Mouse (Mus musculus) kidney, adult 2 months (tissue): ENCODE results near the gene Ttll11. TPM values are rescaled to one million over a fixed set of nuclear protein-coding genes. Genes with fewer than 3 reads are reported as not detected.

Experiments used
- DNase-seq: peaks from one replicate; pipeline ENCODE4 v3.0.0; 2021
- H3K27ac ChIP-seq: fragments of 200-500 bp; 2 replicates; pipeline ENCODE4 v1.5.1; 2012; ENCODE audit warnings: low read depth, low read length, control low read depth, inconsistent platforms; ENCODE audit not compliant: insufficient read depth
- H3K27me3 ChIP-seq: fragments of 200-500 bp; replicated peaks from 2 replicates; pipeline ENCODE4 v1.6.1; 2012; ENCODE audit warnings: mild to moderate bottlenecking, moderate library complexity, low read length, inconsistent platforms; ENCODE audit not compliant: control insufficient read depth, insufficient read depth
- H3K36me3 ChIP-seq: fragments of 200-500 bp; 2 replicates; pipeline ENCODE4 v1.6.1; 2012; ENCODE audit warnings: mild to moderate bottlenecking, moderate library complexity, low read length, inconsistent platforms; ENCODE audit not compliant: control insufficient read depth, insufficient read depth
- H3K4me1 ChIP-seq: fragments of 200-500 bp; 2 replicates; pipeline ENCODE4 v1.6.1; 2011; ENCODE audit warnings: low read length; ENCODE audit not compliant: control insufficient read depth, insufficient read depth
- H3K4me3 ChIP-seq: fragments of 200-500 bp; 2 replicates; pipeline ENCODE4 v1.5.1; 2011; ENCODE audit warnings: mild to moderate bottlenecking, low read depth, low read length, control low read depth; ENCODE audit not compliant: insufficient read depth
- CTCF ChIP-seq: fragments of 200-500 bp; conservative IDR thresholded peaks from 2 replicates; pipeline ENCODE4 v1.5.1; 2011; ENCODE audit warnings: low read depth, mild to moderate bottlenecking, control low read depth, low read length, moderate library complexity, mixed read lengths; ENCODE audit not compliant: insufficient read depth, insufficient read length
- POLR2A ChIP-seq: fragments of 200-500 bp; IDR thresholded peaks from one replicate; pipeline ENCODE4 v1.6.1; 2011; ENCODE audit warnings: low read depth, low read length, control low read depth
- WGBS: fragments of 180-500 bp; shearing (Covaris S2); methylation state at CpG from one replicate; pipeline ENCODE4 v1.1.7; 2018; 5-methylcytosine and 5-hydroxymethylcytosine counted together
- polyA plus RNA-seq: library from polyadenylated mRNA; depleted of rRNA; stranded (reverse); fragments of >200 nt; gene quantifications from 2 replicates; pipeline ENCODE4 v1.2.3, GENCODE M21; 2012

Ttll11 gene
- polyA plus RNA-seq, 1 experiment, result 0.41 TPM

GRCm38 (mm10) chr2:35803095-35803494 lies 176.6 kb downstream of the Ttll11 start:
- TF ChIP-seq POLR2A, result no peak
- TF ChIP-seq CTCF, result no peak
- 84% methylated on average over 11 of the region's 11 CpGs for WGBS
- H3K36me3 ChIP-seq, result no peaks in the 10 kb centered on the region
- no peak overlapping the region for H3K27ac ChIP-seq
- no peaks in the 10 kb centered on the region for H3K27me3 ChIP-seq
- no peak overlapping the region for H3K4me3 ChIP-seq
- H3K4me1 ChIP-seq, result no peaks in the 10 kb centered on the region
- DNase-seq, result no peak

DNA sequence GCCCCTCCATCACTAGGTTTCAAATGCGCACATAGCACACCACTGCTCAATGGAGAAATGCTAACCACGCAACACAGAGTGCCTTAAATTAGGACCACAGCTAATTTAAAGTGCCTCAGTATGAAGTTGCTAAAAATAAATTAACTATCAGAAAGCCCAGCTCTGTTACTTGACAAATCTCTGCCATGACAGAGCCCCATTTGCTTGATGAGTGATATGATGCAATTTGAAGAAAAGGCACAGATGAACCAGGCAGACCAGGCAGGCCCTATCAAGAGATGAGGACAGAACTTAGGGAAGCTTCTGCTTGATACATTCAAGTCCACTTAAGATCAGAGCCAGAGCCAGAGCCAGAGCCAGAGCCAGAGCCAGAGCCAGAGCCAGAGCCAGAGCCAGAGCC lies 178.0 kb downstream of the Ttll11 start:
- 100% methylated on average over 2 of the region's 2 CpGs for WGBS
- DNase-seq, result no peak
- H3K27me3 ChIP-seq, result no peaks in the 10 kb centered on the region
- no peaks in the 10 kb centered on the region for H3K36me3 ChIP-seq
- H3K4me1 ChIP-seq, result no peaks in the 10 kb centered on the region
- TF ChIP-seq POLR2A, result no peak
- no peak for TF ChIP-seq CTCF
- H3K4me3 ChIP-seq, result no peak overlapping the region
- H3K27ac ChIP-seq, result no peak overlapping the region

- Histone ChIP-seq H3K4me1 (no peaks in the 10 kb centered on the region), H3K27ac (no peak overlapping the region), H3K4me3 (no peak overlapping the region), H3K27me3 (no peaks in the 10 kb centered on the region), H3K36me3 (no peaks in the 10 kb centered on the region)
- DNase-seq, result no peak
- TF ChIP-seq CTCF (no peak), POLR2A (no peak)
- 74% methylated on average over 6 of the region's 6 CpGs for WGBS
These were observed 180.6 kb downstream of the Ttll11 start for GRCm38 (mm10) chr2:35799073-35799472.

- no peaks in the 10 kb centered on the region for H3K36me3 ChIP-seq
- H3K4me1 ChIP-seq, result no peaks in the 10 kb centered on the region
- H3K27me3 ChIP-seq, result no peaks in the 10 kb centered on the region
- WGBS, result 35% methylated on average over 8 of the region's 8 CpGs
- H3K27ac ChIP-seq, result no peak overlapping the region
- DNase-seq, result no peak
- no peak overlapping the region for H3K4me3 ChIP-seq
- no peak for TF ChIP-seq CTCF
- TF ChIP-seq POLR2A, result no peak
These were observed 181.7 kb downstream of the Ttll11 start for GRCm38 (mm10) chr2:35797998-35798397.

DNA sequence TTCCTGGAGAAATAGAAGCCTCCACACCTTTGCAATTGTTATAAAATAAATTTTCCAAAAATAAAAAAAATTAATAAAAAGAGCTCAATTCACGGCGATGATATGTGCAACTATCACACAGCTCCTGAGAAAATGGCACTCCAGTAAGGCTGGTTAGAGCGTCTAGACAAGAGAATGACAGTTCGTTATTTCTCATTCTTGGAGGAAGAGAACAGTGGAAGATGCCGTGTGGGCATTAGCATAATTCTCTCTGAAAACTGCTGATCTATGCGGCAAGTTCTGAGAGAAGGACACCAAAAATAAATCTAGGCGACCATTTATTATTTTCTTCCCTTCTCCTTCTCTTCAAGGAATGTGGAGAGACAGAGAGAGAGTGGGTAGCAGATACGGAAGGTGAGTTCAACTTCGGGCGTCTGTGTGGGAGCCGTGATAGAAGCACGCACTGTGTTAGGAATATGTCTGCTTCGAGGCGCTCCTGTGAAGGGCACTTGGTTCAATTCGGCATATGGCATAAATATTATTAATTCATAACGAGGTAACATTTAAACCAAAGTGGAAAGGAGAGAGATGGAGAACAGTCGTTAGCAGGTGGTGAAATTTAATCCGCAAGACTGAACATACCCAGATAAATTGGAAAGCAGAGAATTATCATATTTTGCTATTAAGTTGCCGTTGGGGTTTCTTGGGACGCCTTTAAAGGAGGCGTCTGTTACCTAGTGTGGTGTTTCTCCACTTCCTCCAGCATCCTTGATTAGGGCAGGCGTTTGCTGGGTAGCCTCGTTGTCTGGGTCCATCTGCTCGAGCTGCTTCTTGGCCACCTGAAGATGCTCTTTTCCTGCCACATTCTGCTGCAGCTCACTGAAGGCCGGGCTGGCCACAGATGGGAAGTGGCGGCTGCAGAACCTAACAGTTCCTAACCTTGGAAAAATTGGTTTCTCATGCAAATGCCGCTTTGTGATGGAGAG lies 190.1 kb downstream of the Ttll11 start:
- TF ChIP-seq CTCF (no peak), POLR2A (no peak)
- Histone ChIP-seq H3K4me3 (no peak overlapping the region), H3K27me3 (no peaks in the 10 kb centered on the region; the same call in 1 of the 2 replicates), H3K4me1 (no peaks in the 10 kb centered on the region), H3K27ac (no peak overlapping the region), H3K36me3 (no peaks in the 10 kb centered on the region)
- 86% methylated on average over 27 of the region's 27 CpGs for WGBS
- no peak for DNase-seq

DNA sequence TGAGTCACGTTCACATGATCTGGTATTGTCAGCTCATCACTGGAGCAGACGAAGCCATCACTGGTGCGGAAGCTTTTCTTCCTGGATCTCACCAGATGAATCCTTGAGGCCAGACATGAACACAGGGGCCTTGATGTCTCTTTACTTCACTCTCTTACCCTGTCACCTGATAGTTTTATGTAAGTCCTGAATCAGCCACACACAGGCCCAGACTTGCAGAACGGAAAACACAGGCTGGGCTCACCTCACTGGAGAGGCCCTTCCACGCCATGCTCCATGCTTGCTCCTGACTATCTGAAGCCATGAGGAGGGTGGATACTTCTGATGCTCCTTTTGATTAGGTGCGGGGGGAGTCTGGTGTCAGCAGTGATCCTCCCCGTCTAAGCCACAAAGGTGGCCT lies 193.8 kb downstream of the Ttll11 start:
- WGBS, result 96% methylated on average over 7 of the region's 7 CpGs
- Histone ChIP-seq H3K36me3 (no peaks in the 10 kb centered on the region), H3K27me3 (no peaks in the 10 kb centered on the region)

GRCm38 (mm10) chr2:35783368-35783767 lies 196.3 kb downstream of the Ttll11 start:
- DNase-seq, result no peak
- Histone ChIP-seq H3K4me3 (no peak overlapping the region), H3K27me3 (no peaks in the 10 kb centered on the region), H3K36me3 (no peaks in the 10 kb centered on the region), H3K4me1 (no peaks in the 10 kb centered on the region), H3K27ac (no peak overlapping the region)
- TF ChIP-seq POLR2A (no peak), CTCF (no peak)
- 73% methylated on average over 10 of the region's 10 CpGs for WGBS

More for the DNA sequence above, 193.8 kb downstream of the Ttll11 start:
- no peak overlapping the region for H3K4me3 ChIP-seq
- H3K27ac ChIP-seq, result no peak overlapping the region
- TF ChIP-seq POLR2A (no peak), CTCF (no peak)
- DNase-seq, result no peak
- no peaks in the 10 kb centered on the region for H3K4me1 ChIP-seq
